Mouse (Mus musculus): ENCODE measurements around the gene Tdo2. TPM values are rescaled to one million over a fixed set of nuclear protein-coding genes. Genes with fewer than 3 reads are reported as not detected.

Tdo2 gene
- polyA plus RNA-seq, 1 experiment from 2014 or later, result 0.07 TPM

- ATAC-seq (ENCODE audit: low FRiP score, low TSS enrichment), result no peak
- H3K4me3 ChIP-seq (ENCODE audit: low read length), result no peak overlapping the region
Observed at GRCm38 (mm10) chr3:81951785-81952184, 24.2 kb downstream of the Tdo2 start.

GRCm38 (mm10) chr3:81949048-81949447 lies 27.0 kb downstream of the Tdo2 start:
- H3K9ac ChIP-seq (replicated peaks; ENCODE audit: low read length), result no peak overlapping the region
- H3K4me2 ChIP-seq (replicated peaks; ENCODE audit: low read depth, low read length), result no peak overlapping the region
- H3K36me3 ChIP-seq (ENCODE audit: insufficient read depth, low read length), result no peaks in the 10 kb centered on the region
- ATAC-seq (ENCODE audit: low FRiP score, low TSS enrichment), result no peak
- WGBS, result 83% methylated on average over 1 of the region's 1 CpGs
- no peak overlapping the region for H3K4me3 ChIP-seq (ENCODE audit: low read length)
- H3K27ac ChIP-seq (ENCODE audit: low read length), result no peak overlapping the region
- no peaks in the 10 kb centered on the region for H3K9me3 ChIP-seq (ENCODE audit: low read length)
- H3K4me1 ChIP-seq (ENCODE audit: insufficient read depth, low read length), result no peaks in the 10 kb centered on the region
- H3K27me3 ChIP-seq (ENCODE audit: insufficient read depth, low read length), result no peaks in the 10 kb centered on the region

More at GRCm38 (mm10) chr3:81951785-81952184, 24.2 kb downstream of the Tdo2 start:
- H3K9ac ChIP-seq (replicated peaks; ENCODE audit: low read length), result no peak overlapping the region
- H3K4me2 ChIP-seq (replicated peaks; ENCODE audit: low read depth, low read length), result no peak overlapping the region
- no peaks in the 10 kb centered on the region for H3K27me3 ChIP-seq (ENCODE audit: insufficient read depth, low read length)
- no peak overlapping the region for H3K27ac ChIP-seq (ENCODE audit: low read length)
- H3K9me3 ChIP-seq (ENCODE audit: low read length), result no peaks in the 10 kb centered on the region
- no peaks in the 10 kb centered on the region for H3K36me3 ChIP-seq (ENCODE audit: insufficient read depth, low read length)
- H3K4me1 ChIP-seq (ENCODE audit: insufficient read depth, low read length), result no peaks in the 10 kb centered on the region
- WGBS, result 51% methylated on average over 2 of the region's 2 CpGs

- ATAC-seq (ENCODE audit: low FRiP score, low TSS enrichment), result no peak
- Histone ChIP-seq H3K9ac (replicated peaks; ENCODE audit: low read length) (no peak overlapping the region), H3K4me3 (ENCODE audit: low read length) (no peak overlapping the region), H3K4me1 (ENCODE audit: insufficient read depth, low read length) (no peaks in the 10 kb centered on the region), H3K27me3 (ENCODE audit: insufficient read depth, low read length) (no peaks in the 10 kb centered on the region), H3K9me3 (ENCODE audit: low read length) (0 out of 2 replicates have a peak, but pooled peaks cover 2% of the 10 kb centered on the region), H3K27ac (ENCODE audit: low read length) (no peak overlapping the region), H3K4me2 (replicated peaks; ENCODE audit: low read depth, low read length) (no peak overlapping the region), H3K36me3 (ENCODE audit: insufficient read depth, low read length) (no peaks in the 10 kb centered on the region)
- WGBS, result 92% methylated on average over 7 of the region's 7 CpGs
Observed at GRCm38 (mm10) chr3:81944851-81945393, 31.1 kb downstream of the Tdo2 start.

GRCm38 (mm10) chr3:81943097-81943496 lies 32.9 kb downstream of the Tdo2 start:
- WGBS, result 89% methylated on average over 3 of the region's 3 CpGs
- Histone ChIP-seq H3K4me3 (ENCODE audit: low read length) (no peak overlapping the region), H3K9ac (replicated peaks; ENCODE audit: low read length) (no peak overlapping the region), H3K9me3 (ENCODE audit: low read length) (0 out of 2 replicates have a peak, but pooled peaks cover 2% of the 10 kb centered on the region), H3K27ac (ENCODE audit: low read length) (no peak overlapping the region), H3K36me3 (ENCODE audit: insufficient read depth, low read length) (no peaks in the 10 kb centered on the region), H3K4me2 (replicated peaks; ENCODE audit: low read depth, low read length) (no peak overlapping the region), H3K27me3 (ENCODE audit: insufficient read depth, low read length) (no peaks in the 10 kb centered on the region), H3K4me1 (ENCODE audit: insufficient read depth, low read length) (no peaks in the 10 kb centered on the region)
- ATAC-seq (ENCODE audit: low FRiP score, low TSS enrichment), result no peak

GRCm38 (mm10) chr3:81942341-81942740 lies 33.7 kb downstream of the Tdo2 start:
- 88% methylated on average over 3 of the region's 3 CpGs for WGBS
- H3K4me1 ChIP-seq (ENCODE audit: insufficient read depth, low read length), result no peaks in the 10 kb centered on the region
- ATAC-seq (ENCODE audit: low FRiP score, low TSS enrichment), result no peak
- no peaks in the 10 kb centered on the region for H3K36me3 ChIP-seq (ENCODE audit: insufficient read depth, low read length)
- H3K27ac ChIP-seq (ENCODE audit: low read length), result no peak overlapping the region
- H3K9me3 ChIP-seq (ENCODE audit: low read length), result 0 out of 2 replicates have a peak, but pooled peaks cover 2% of the 10 kb centered on the region
- no peaks in the 10 kb centered on the region for H3K27me3 ChIP-seq (ENCODE audit: insufficient read depth, low read length)
- H3K9ac ChIP-seq (replicated peaks; ENCODE audit: low read length), result no peak overlapping the region
- H3K4me3 ChIP-seq (ENCODE audit: low read length), result no peak overlapping the region
- no peak overlapping the region for H3K4me2 ChIP-seq (replicated peaks; ENCODE audit: low read depth, low read length)

GRCm38 (mm10) chr3:81938924-81939323 lies 37.1 kb downstream of the Tdo2 start:
- Histone ChIP-seq H3K27ac (ENCODE audit: low read length) (no peak overlapping the region), H3K36me3 (ENCODE audit: insufficient read depth, low read length) (no peaks in the 10 kb centered on the region), H3K4me1 (ENCODE audit: insufficient read depth, low read length) (no peaks in the 10 kb centered on the region), H3K27me3 (ENCODE audit: insufficient read depth, low read length) (no peaks in the 10 kb centered on the region), H3K9ac (replicated peaks; ENCODE audit: low read length) (no peak overlapping the region), H3K9me3 (ENCODE audit: low read length) (0 out of 2 replicates have a peak, but pooled peaks cover 2% of the 10 kb centered on the region), H3K4me2 (replicated peaks; ENCODE audit: low read depth, low read length) (no peak overlapping the region), H3K4me3 (ENCODE audit: low read length) (no peak overlapping the region)
- 62% methylated on average over 3 of the region's 3 CpGs for WGBS
- no peak for ATAC-seq (ENCODE audit: low FRiP score, low TSS enrichment)

- H3K27me3 ChIP-seq (ENCODE audit: insufficient read depth, low read length), result no peaks in the 10 kb centered on the region
- H3K9me3 ChIP-seq (ENCODE audit: low read length), result no peaks in the 10 kb centered on the region
- no peak overlapping the region for H3K4me3 ChIP-seq (ENCODE audit: low read length)
- no peak overlapping the region for H3K4me2 ChIP-seq (replicated peaks; ENCODE audit: low read depth, low read length)
- no peak overlapping the region for H3K27ac ChIP-seq (ENCODE audit: low read length)
- H3K9ac ChIP-seq (replicated peaks; ENCODE audit: low read length), result no peak overlapping the region
- no peak for ATAC-seq (ENCODE audit: low FRiP score, low TSS enrichment)
- H3K36me3 ChIP-seq (ENCODE audit: insufficient read depth, low read length), result no peaks in the 10 kb centered on the region
- H3K4me1 ChIP-seq (ENCODE audit: insufficient read depth, low read length), result no peaks in the 10 kb centered on the region
- 83% methylated on average over 4 of the region's 4 CpGs for WGBS
Observed at GRCm38 (mm10) chr3:81933348-81933747, 42.7 kb downstream of the Tdo2 start.

- Histone ChIP-seq H3K9ac (replicated peaks; ENCODE audit: low read length) (peak within 1 kb of the TSS; percentile 91), H3K27ac (ENCODE audit: low read length) (peak within 1 kb of the TSS; percentile 91), H3K4me2 (replicated peaks; ENCODE audit: low read depth, low read length) (peak within 1 kb of the TSS; percentile 48), H3K36me3 (ENCODE audit: insufficient read depth, low read length) (no peaks in the 10 kb centered on the region), H3K27me3 (ENCODE audit: insufficient read depth, low read length) (no peaks in the 10 kb centered on the region), H3K9me3 (ENCODE audit: low read length) (no peaks in the 10 kb centered on the region), H3K4me3 (ENCODE audit: low read length) (peak within 1 kb of the TSS; percentile 93), H3K4me1 (ENCODE audit: insufficient read depth, low read length) (no peaks in the 10 kb centered on the region)
- ATAC-seq (ENCODE audit: low FRiP score, low TSS enrichment), result peak; percentile 96
- whole genome bisulfite sequencing, result 13% methylated on average over 27 of the region's 27 CpGs
Observed at GRCm38 (mm10) chr3:81932141-81933101, 43.6 kb downstream of the Tdo2 start, which contains the start of gene Ctso. Gene Ctso (plus strand): TSS chr3:81932601.

GRCm38 (mm10) chr3:81931695-81932094 lies 44.3 kb downstream of the Tdo2 start:
- H3K9me3 ChIP-seq (ENCODE audit: low read length), result no peaks in the 10 kb centered on the region
- H3K27me3 ChIP-seq (ENCODE audit: insufficient read depth, low read length), result no peaks in the 10 kb centered on the region
- H3K9ac ChIP-seq (replicated peaks; ENCODE audit: low read length), result no peak overlapping the region
- ATAC-seq (ENCODE audit: low FRiP score, low TSS enrichment), result no peak
- no peaks in the 10 kb centered on the region for H3K36me3 ChIP-seq (ENCODE audit: insufficient read depth, low read length)
- WGBS, result 71% methylated on average over 3 of the region's 3 CpGs
- H3K4me2 ChIP-seq (replicated peaks; ENCODE audit: low read depth, low read length), result no peak overlapping the region
- no peak overlapping the region for H3K27ac ChIP-seq (ENCODE audit: low read length)
- H3K4me1 ChIP-seq (ENCODE audit: insufficient read depth, low read length), result peaks cover 5% of the 10 kb centered on the region; the same call in 1 of the 2 replicates
- H3K4me3 ChIP-seq (ENCODE audit: low read length), result no peak overlapping the region

- H3K4me2 ChIP-seq (replicated peaks; ENCODE audit: low read depth, low read length), result no peak overlapping the region
- no peak overlapping the region for H3K27ac ChIP-seq (ENCODE audit: low read length)
- H3K36me3 ChIP-seq (ENCODE audit: insufficient read depth, low read length), result no peaks in the 10 kb centered on the region
- no peak overlapping the region for H3K9ac ChIP-seq (replicated peaks; ENCODE audit: low read length)
- 75% methylated on average over 1 of the region's 1 CpGs for WGBS
- H3K27me3 ChIP-seq (ENCODE audit: insufficient read depth, low read length), result no peaks in the 10 kb centered on the region
- no peak for ATAC-seq (ENCODE audit: low FRiP score, low TSS enrichment)
- peaks cover 6% of the 10 kb centered on the region; the same call in 1 of the 2 replicates for H3K4me1 ChIP-seq (ENCODE audit: insufficient read depth, low read length)
- no peaks in the 10 kb centered on the region for H3K9me3 ChIP-seq (ENCODE audit: low read length)
- no peak overlapping the region for H3K4me3 ChIP-seq (ENCODE audit: low read length)
Observed at GRCm38 (mm10) chr3:81929073-81929472, 46.9 kb downstream of the Tdo2 start.
